Mouse (Mus musculus) testis, adult 2 months (tissue): ENCODE data around the gene Ltbp4.

Experiments
- CTCF ChIP-seq: fragments of 200-500 bp; IDR thresholded peaks from 2 replicates; pipeline ENCODE4 v1.5.1; 2012; ENCODE audit warnings: low read depth, mild to moderate bottlenecking, inconsistent platforms, low read length, moderate library complexity; ENCODE audit not compliant: control insufficient read depth, insufficient read depth, insufficient replicate concordance
- POLR2A ChIP-seq: fragments of 200-500 bp; IDR thresholded peaks from 2 replicates; pipeline ENCODE4 v1.6.1; 2012; ENCODE audit warnings: low read depth, mild to moderate bottlenecking, inconsistent platforms, low read length, moderate library complexity; ENCODE audit not compliant: control insufficient read depth

DNA sequence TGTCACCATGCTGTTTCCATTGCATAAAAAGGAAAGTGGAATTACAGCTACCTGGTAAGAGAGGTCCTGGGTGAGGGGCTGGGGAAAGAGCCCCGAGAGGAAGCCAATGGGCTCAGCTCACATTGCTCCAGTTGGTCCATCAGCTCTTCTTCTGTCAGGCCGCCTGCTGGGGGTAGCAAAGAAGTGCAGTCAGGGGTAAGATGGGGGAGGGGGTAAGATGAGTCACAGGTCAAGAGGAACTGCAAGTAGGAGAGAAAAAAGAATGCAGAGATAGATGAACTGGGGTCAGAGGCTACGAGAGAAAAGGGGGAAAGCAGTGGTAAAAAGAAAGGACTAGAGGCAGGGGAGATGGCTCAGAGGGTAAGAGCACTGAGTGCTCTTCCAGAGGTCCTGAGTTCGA, 5.1 kb upstream of the Ltbp4 start:
- TF ChIP-seq POLR2A (no peak), CTCF (no peak)
